Mouse (Mus musculus): ENCODE measurements around the gene Zdhhc7.

Zdhhc7 gene

GRCm38 (mm10) chr8:120114315-120114841, 13.1 kb upstream of the Zdhhc7 start:
- DNase-seq (ENCODE audit: low read depth, low spot score), result no peak

DNA sequence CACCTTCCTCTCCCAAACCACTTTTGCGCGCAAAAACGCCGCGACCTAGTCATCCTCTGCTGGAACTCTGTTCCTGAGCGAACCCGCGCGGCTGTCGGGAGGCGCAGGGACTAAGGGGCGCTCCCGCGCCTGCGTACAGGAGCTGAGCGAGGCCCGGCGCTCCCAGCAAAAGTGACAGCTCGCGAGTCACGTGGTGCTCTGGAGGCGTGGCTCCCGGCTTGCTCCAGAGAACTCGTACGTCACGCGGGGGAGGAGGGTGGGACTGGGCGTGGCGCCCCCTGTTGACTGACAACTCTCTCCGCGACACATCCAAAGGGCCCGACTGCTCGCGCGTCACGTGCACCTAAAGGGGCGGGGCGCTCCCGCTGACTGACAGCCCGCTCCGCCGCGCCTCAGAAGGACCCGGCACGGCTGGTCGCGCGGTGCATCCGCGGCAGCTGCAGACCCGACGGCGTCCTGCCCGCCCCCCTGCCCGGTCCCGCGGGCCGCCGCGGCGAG, 12.5 kb upstream of the Zdhhc7 start, which contains the start of gene 6430548M08Rik:
Gene 6430548M08Rik (plus strand): TSS at position 395 of the 498 bp plus-strand sequence.
- peak; percentile 98 for DNase-seq (ENCODE audit: low read depth, low spot score)

- no peak for DNase-seq (ENCODE audit: low read depth, low spot score)
Measured at GRCm38 (mm10) chr8:120113306-120113705, 12.0 kb upstream of the Zdhhc7 start.

GRCm38 (mm10) chr8:120112535-120112934, 11.3 kb upstream of the Zdhhc7 start:
- DNase-seq (ENCODE audit: low read depth, low spot score), result no peak

DNA sequence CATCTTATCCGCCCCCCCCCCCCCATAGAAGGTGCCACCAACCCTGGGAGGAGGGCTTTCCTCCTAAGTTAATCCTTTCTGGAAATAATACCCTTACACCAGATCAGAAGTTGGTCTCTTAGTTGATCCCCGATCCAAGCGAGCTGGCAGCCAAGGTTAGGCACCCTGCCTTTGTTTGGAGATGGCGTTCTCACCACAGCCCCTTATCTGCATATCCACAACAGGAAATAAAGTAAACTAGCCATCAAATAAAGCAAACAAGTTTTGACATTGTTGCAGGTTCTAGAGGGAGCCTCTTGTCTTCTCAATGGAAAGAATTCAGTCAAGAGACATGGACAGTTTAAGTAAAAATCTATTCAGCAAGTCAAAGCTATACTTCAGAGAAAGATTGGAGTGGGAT, 10.1 kb upstream of the Zdhhc7 start:
- no peak for DNase-seq (ENCODE audit: low read depth, low spot score)

DNA sequence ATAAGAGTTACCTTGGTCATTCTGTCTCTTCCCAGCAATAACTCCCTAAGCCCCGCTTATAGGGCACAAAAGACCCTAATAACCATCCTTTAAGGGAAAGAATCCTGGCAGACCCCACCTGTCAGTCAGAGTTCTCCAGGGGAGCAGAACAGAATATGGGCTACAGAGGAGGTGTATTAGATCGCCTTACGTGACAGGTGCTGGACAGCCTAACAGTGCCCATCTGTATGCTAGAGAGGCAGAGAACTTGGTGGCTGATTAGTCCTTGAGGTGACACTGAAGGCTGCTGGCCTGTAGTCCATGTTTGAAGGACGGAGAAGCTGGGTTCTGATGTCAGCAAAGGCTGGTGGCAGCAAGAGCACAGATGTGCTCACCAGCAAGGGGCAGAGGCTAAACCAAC, 9.7 kb upstream of the Zdhhc7 start:
- DNase-seq (ENCODE audit: low read depth, low spot score), result no peak

GRCm38 (mm10) chr8:120109149-120109548, 7.9 kb upstream of the Zdhhc7 start:
- no peak for DNase-seq (ENCODE audit: low read depth, low spot score)

DNA sequence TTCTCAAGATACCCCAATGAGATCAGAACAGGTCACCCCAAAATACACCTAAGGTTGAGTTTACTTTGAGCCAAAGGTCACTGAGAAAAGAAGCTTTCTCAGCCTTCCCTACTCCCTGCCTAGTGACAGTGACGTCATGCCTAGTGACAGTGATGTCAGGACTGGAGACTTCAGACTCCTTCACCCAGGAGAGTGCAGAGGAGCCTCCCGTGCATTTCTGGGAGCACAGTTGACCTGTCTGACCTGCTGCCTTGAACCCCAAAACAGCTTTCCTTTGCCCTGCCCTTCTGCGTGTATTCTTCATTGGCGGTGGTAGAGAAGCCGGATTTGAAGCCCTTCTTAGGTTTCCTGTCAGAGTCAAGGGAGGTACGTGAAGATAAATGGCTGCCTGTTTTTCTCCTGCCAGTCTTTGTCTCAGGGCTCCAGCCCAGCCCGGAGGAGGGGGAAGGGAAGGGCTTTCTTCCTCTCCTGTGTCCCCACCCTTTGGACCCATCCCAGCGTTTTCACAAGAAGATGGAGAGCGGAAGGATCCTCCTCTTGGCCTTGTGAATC, 3.5 kb upstream of the Zdhhc7 start:
- no peak for DNase-seq (ENCODE audit: low read depth, low spot score)

DNA sequence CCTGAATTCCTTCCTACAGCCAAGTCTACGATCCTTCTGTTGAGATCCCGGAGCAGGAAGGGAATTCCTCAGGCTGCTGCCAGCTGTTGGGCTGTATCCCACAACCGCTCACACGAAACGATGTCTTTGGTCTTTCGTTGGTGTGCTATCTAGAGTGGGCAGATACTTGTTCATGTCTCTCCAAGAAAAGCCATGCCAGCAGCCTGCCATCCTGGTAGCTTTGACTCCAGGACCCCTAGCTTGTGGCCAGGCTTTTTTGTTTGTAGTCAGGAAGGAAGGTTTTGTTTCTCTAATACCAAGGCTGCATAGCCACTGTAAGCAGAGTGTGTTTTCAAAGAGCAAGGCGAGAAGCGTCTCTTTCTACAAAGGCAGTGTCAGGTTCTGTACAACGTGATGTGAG, 2.6 kb upstream of the Zdhhc7 start:
- DNase-seq (ENCODE audit: low read depth, low spot score), result no peak

DNA sequence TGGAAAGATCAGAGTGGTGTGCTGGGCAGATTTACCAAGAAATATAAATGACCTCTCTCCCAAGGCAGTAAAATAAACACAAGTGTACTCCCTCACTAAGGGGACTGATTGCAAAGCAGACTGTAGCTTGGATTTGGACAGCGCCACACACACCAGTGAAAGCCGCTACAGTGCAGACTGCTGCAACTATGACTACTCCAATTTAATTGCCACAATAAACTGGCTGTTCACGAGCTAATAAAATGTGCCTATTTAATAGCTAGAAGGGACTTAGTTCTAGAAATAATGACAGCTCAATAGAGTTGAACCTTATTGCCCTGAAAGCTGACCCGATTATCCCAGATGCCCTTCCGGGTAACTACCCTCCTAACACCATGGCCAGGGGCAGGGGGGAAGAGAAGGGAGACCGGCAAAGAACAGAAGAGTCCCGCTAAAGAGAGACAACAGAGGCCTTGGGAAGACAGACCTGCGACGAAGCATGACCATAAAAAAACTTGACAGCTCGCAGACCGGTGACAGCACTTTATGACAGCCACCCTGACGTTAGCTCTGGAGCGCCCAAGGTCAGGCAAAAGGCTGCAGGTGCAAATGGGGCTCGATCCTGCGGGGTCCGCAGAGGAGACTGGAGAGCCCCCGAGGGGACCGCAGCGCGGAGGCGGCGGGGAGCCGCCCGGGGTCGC, 754 bp downstream of the Zdhhc7 start:
- peak; percentile 13 for DNase-seq (ENCODE audit: low read depth, low spot score)

- DNase-seq (ENCODE audit: low read depth, low spot score), result no peak
Measured at GRCm38 (mm10) chr8:120096486-120096885, 4.8 kb downstream of the Zdhhc7 start.

- no peak for DNase-seq (ENCODE audit: low read depth, low spot score)
Measured at GRCm38 (mm10) chr8:120094801-120095200, 6.5 kb downstream of the Zdhhc7 start.

DNA sequence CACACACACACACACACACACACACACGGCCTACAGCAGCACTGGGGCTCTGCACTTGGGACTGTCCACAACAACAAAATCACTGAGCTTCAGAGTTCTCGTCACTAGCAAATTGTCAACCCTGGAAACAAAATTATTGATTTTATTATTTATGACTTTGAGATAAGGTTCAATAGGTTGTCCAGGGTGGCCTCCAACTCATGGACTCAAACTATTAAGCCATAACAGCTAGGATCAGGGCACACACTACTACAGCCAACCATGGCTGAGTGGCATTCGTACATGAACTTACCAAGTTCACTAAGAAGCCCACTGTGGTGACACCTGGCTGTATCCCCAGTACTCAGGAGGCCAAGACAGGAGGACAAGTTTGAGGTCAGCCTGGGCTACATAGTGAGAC, 8.2 kb downstream of the Zdhhc7 start:
- DNase-seq (ENCODE audit: low read depth, low spot score), result no peak

DNA sequence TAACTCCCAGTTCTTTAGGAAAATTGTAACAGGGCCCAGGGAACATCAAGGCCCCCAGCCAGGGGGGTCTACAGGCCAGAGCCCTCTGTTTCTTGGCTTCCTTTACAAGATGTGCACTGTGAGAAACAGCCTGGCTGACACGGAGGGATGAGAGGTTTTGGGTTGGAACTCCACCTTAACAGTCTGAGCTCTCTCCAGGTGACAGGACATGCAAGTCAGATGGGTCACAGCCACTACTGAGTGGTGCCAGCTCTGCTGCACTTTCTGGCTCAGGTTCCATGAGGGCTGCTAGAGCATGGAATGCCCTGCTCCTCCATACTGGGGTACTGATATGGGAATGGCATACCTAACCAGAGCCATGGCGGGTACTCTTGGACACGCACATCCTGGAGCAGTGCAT, 10.2 kb downstream of the Zdhhc7 start:
- no peak for DNase-seq (ENCODE audit: low read depth, low spot score)

DNA sequence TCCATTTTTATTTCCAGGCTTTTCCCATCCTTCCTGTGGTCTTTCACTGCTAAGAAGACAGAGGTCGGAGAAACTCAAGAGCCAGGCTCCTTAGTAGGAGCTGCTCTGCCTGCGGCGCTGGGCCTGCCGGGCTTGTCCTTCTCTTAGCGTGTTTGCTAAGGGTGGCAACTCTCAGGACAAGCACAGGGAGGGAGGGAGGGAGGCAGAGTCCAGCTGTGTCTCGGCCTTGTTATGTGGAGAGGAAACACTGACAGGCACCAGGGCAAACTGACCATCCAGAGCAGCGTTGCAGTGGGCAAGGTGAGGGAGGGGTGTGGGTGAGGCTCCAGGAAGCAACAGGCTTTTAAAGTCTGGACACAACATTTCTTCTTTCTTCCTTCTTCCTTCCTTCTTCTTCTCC, 11.8 kb downstream of the Zdhhc7 start:
- no peak for DNase-seq (ENCODE audit: low read depth, low spot score)

GRCm38 (mm10) chr8:120084783-120085182, 16.5 kb downstream of the Zdhhc7 start:
- no peak for DNase-seq (ENCODE audit: low read depth, low spot score)

GRCm38 (mm10) chr8:120083261-120083660, 18.0 kb downstream of the Zdhhc7 start:
- DNase-seq (ENCODE audit: low read depth, low spot score), result no peak

GRCm38 (mm10) chr8:120079361-120079760, 21.9 kb downstream of the Zdhhc7 start:
- no peak for DNase-seq (ENCODE audit: low read depth, low spot score)

DNA sequence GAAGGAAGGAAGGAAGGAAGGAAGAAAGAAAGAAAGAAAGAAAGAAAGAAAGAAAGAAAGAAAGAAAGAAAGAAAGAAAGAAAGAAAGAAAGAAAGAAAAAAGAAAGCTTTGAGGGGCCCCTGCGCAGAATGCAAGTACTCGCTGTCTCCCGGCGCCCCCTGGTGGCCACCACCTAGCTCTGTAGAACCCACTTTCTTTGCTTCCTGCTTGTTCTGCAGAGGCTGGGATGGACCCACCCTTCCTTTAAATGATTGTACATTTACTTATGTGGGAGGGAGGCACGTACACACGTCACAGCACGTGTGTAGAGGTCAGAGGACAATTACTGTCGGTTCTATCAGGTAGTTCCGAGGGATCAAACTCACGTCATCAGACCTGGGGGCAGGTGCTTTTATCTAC, 23.2 kb downstream of the Zdhhc7 start:
- DNase-seq (ENCODE audit: low read depth, low spot score), result peak; percentile 33

- DNase-seq (ENCODE audit: low read depth, low spot score), result no peak
Measured at GRCm38 (mm10) chr8:120075347-120075746, 25.9 kb downstream of the Zdhhc7 start.

DNA sequence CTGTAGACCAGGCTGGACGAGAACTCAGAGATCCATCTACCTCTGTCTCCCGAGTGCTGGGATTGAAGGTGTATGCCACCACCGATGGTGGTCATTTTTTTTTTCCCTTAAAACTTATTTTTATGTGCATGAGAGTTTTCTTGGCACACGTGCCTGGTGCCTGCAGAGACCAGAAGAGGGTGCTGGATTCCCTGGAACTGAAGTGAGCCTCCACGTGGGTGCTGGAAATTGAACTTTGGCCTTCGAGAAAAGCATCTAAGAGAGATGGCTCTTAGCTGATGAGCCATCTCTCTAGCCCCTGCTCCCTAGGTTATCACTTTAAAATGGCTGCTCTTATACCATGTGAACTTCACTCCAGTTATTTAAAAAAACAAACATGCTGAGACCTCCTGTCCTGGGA, 26.8 kb downstream of the Zdhhc7 start:
- no peak for DNase-seq (ENCODE audit: low read depth, low spot score)

DNA sequence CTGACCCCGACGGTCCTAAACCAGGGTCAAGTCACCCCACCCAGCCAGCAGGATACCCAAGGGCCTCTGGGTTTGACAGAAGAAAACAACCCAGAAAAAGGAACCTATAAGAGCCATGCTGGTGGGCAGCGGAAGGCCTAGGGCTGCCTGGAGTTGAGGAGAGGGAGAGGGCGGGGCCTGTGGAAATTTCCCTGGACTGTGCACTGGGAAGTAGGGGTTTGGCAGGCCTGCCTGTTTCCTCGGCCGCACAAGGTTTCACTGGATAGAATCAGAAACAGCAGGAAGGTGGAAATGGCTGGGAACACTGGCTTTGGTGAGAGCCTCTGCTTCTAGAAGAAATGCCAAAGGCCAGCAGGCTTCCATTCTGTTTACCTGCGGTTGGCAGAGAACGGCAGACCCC, 28.5 kb downstream of the Zdhhc7 start:
- no peak for DNase-seq (ENCODE audit: low read depth, low spot score)

DNA sequence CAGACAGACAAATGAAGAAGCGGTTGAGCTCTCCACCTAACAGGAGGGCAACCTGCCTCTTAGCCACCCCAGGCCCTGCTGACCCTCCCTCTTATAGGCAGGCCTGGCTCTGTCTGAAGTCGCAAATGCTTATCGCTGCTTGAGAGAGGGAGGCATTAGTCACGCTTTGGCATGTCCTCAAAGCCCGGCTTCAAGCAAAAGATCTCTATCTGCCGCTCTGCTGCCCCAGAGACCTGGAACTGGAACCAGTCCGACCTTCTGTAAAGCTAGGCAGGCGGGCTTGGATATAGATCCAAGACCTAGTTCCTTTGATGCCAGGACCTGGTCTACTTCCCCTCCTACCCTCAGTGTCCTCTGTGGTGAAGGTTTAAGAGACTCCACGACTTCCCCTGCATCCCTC, 29.0 kb downstream of the Zdhhc7 start:
- DNase-seq (ENCODE audit: low read depth, low spot score), result no peak

All from c-Kit-negative CD71-positive TER-119-positive erythroid progenitor cells, embryonic 14.5 days (primary cell).